Mouse (Mus musculus): ENCODE measurements at regions not wholly inside any gene's neighbourhood (a gene's known extent, or its start where the extent isn't known, plus 50 kb on each side); places are given as distances from the start of the nearest gene placed in this dataset.

DNA sequence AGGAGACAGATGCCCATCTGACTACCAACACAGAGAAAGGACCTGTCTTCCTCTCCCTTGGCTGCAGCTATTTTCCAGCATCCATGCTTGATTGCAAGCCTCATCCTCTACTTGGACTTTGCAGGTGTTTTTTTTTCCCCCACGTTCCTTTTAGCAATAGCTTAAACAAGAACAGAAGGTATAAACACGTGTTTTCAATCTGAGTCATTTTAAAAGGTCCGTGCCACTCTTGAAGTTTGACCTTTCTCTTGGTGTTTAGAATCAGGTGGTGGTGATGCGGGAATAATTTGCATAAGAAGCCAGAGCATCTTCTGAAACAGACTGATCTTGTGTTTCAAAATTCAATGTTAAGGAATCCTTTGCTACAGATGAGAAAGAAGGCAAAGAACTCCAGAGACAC lies 86.3 kb upstream of the App start:
- no peak for ATAC-seq (replicated peaks; ENCODE audit: low FRiP score)
- no peaks in the 10 kb centered on the region for H3K9me3 ChIP-seq (replicated peaks)
- H3K4me1 ChIP-seq = no peaks in the 10 kb centered on the region
- H3K27me3 ChIP-seq = no peaks in the 10 kb centered on the region
- WGBS = 76% methylated on average over 4 of the region's 4 CpGs
- no peaks in the 10 kb centered on the region for H3K36me3 ChIP-seq
- H3K27ac ChIP-seq = no peak overlapping the region
- no peak overlapping the region for H3K9ac ChIP-seq
- no peak overlapping the region for H3K4me3 ChIP-seq (replicated peaks)
- H3K4me2 ChIP-seq = no peak overlapping the region

DNA sequence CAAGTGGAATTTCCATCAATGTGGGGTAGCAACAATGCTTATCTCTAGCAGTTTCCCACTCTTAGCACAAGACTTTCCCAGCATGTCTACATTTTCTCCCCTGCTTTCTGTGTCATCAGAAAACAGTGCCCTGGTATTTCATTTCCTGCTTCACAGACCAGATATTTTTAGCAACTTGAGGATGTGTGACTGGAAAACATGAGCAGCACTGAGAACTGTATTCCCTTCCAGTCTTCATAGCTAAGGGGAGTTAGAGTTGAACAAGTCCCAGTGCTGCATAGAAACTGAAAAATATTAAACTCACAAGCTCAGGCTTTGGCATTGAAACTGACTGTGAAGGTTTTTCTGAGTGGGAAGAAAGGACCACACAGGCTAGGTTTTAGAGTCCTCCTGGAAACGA lies 73.7 kb upstream of the App start:
- Histone ChIP-seq H3K9ac (no peak overlapping the region), H3K27ac (no peak overlapping the region), H3K4me1 (no peaks in the 10 kb centered on the region), H3K4me2 (no peak overlapping the region), H3K27me3 (no peaks in the 10 kb centered on the region), H3K4me3 (replicated peaks) (no peak overlapping the region), H3K36me3 (no peaks in the 10 kb centered on the region), H3K9me3 (replicated peaks) (no peaks in the 10 kb centered on the region)
- no peak for ATAC-seq (replicated peaks; ENCODE audit: low FRiP score)
- WGBS = 70% methylated on average over 1 of the region's 1 CpGs

DNA sequence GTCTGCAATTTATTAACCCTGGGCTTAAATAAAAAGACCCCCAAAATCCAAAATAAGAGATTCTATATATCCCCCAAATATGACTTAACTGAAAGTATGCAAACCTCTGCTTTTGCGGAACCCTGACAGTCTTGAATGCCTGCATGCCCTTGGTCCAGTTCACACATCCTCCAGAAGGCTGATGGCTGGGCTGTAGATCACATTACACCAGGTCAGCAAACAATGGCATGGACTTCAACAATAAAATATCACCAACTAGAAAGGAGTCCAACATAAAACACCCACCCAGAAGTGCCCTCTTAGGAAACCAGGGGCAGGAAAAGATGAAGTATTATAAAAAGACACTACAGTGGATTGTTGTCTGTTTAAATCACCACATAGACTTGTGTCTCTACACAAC lies 59.5 kb upstream of the App start:
- H3K4me2 ChIP-seq = no peak overlapping the region
- no peak overlapping the region for H3K9ac ChIP-seq
- H3K9me3 ChIP-seq (replicated peaks) = no peaks in the 10 kb centered on the region
- no peak overlapping the region for H3K27ac ChIP-seq
- H3K4me1 ChIP-seq = no peaks in the 10 kb centered on the region
- H3K36me3 ChIP-seq = no peaks in the 10 kb centered on the region
- H3K27me3 ChIP-seq = no peaks in the 10 kb centered on the region
- 64% methylated on average over 1 of the region's 1 CpGs for WGBS
- peak; percentile 52; the same call in 1 of the 2 replicates for ATAC-seq (replicated peaks; ENCODE audit: low FRiP score)
- no peak overlapping the region for H3K4me3 ChIP-seq (replicated peaks)

DNA sequence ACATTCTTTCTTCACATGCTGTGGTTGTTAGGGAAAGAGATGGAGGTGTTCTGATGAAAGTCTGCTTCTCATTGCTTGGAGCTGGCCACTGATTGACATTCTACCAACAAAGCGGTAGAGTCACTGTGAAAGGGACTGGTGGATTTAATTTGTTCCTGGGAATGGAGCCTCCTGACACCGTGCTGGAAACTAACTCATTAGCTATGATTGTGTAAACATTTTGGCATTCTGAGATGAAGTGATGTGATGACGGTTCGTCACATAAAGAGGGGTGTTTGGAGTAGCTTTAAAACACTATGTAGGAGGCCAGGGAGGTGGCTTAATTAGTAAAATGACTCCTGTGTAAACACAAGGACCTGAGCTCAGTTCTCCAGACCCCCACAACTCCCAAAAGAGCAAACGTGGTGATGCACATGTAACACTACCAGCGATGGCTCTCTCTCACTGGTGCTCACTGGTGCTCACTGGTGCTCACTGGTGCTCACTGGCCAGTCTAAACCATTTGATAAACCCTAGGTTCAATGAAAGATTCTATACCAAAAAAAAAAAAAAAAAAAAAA lies 58.4 kb upstream of the App start:
- Histone ChIP-seq H3K4me2 (no peak overlapping the region), H3K4me3 (replicated peaks) (no peak overlapping the region), H3K27me3 (no peaks in the 10 kb centered on the region), H3K27ac (no peak overlapping the region), H3K36me3 (no peaks in the 10 kb centered on the region), H3K4me1 (no peaks in the 10 kb centered on the region), H3K9me3 (replicated peaks) (no peaks in the 10 kb centered on the region), H3K9ac (no peak overlapping the region)
- WGBS = 34% methylated on average over 6 of the region's 6 CpGs
- peak; percentile 77 for ATAC-seq (replicated peaks; ENCODE audit: low FRiP score)

DNA sequence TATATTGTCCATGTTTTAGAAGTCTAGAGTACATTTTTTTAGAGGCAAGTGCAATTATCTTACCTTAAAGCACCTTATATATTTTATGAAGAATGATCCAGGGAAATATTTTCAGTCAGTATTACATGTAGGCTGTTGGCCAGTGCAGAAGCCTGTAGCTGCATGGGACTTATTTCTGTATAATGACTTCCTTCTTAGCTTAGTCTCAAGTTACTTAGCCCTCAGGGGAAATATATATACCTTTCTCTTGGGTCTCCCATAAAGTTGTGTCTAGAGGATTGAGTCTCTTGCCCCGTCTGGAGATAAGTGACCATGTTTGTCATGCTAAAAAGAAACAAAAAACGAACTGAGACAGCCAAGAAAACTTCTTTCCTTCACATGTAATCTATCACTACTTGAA lies 57.8 kb upstream of the App start:
- no peak overlapping the region for H3K27ac ChIP-seq
- H3K4me3 ChIP-seq (replicated peaks) = no peak overlapping the region
- no peaks in the 10 kb centered on the region for H3K9me3 ChIP-seq (replicated peaks)
- H3K9ac ChIP-seq = no peak overlapping the region
- no peak for ATAC-seq (replicated peaks; ENCODE audit: low FRiP score)
- H3K36me3 ChIP-seq = no peaks in the 10 kb centered on the region
- WGBS = 22% methylated on average over 2 of the region's 2 CpGs
- H3K4me1 ChIP-seq = no peaks in the 10 kb centered on the region
- H3K4me2 ChIP-seq = no peak overlapping the region
- no peaks in the 10 kb centered on the region for H3K27me3 ChIP-seq

DNA sequence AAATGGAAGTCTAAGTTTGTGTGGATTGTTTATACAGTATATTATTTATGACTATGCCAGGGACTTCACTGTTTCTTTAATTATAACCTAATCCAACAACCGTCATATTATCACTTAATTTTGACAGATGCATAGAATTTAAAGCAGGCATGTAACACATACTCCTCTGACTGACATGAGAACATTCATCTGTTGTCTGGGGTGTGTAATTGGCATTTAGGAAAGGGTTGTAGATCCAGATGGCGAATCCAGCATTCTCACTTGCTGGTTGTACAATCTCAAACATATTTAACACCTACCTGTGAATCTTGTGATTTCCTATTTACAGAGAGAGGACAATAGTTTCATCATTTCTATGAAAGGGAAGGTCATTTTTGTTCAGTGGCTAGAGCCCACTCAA lies 50.8 kb upstream of the App start:
- H3K27ac ChIP-seq = no peak overlapping the region
- 72% methylated on average over 2 of the region's 2 CpGs for WGBS
- ATAC-seq (replicated peaks; ENCODE audit: low FRiP score) = no peak

More for the DNA sequence above, 50.8 kb upstream of the App start:
- Histone ChIP-seq H3K27me3 (no peaks in the 10 kb centered on the region), H3K4me2 (no peak overlapping the region), H3K9ac (no peak overlapping the region), H3K36me3 (no peaks in the 10 kb centered on the region), H3K9me3 (replicated peaks) (no peaks in the 10 kb centered on the region), H3K4me1 (no peaks in the 10 kb centered on the region), H3K4me3 (replicated peaks) (no peak overlapping the region)

Data from kidney, embryonic 15.5 days (tissue).